Mouse (Mus musculus): ENCODE data around the gene Ddx21.

The Ddx21 gene

GRCm38 (mm10) chr10:62570126-62570871 is 31.8 kb downstream of the Ddx21 start:
- no peak for DNase-seq (ENCODE audit: low read depth, low spot score)

GRCm38 (mm10) chr10:62568861-62569260 is 33.2 kb downstream of the Ddx21 start:
- DNase-seq (ENCODE audit: low read depth, low spot score): no peak

GRCm38 (mm10) chr10:62557736-62558135 is 44.3 kb downstream of the Ddx21 start:
- DNase-seq (ENCODE audit: low read depth, low spot score): no peak

- DNase-seq (ENCODE audit: low read depth, low spot score): no peak
Observed at GRCm38 (mm10) chr10:62556558-62556901, 45.6 kb downstream of the Ddx21 start.

GRCm38 (mm10) chr10:62555705-62556557 is 46.1 kb downstream of the Ddx21 start:
- DNase-seq (ENCODE audit: low read depth, low spot score): no peak

GRCm38 (mm10) chr10:62553611-62554091 is 48.4 kb downstream of the Ddx21 start:
- no peak for DNase-seq (ENCODE audit: low read depth, low spot score)

GRCm38 (mm10) chr10:62550787-62551300 is 51.2 kb downstream of the Ddx21 start:
- no peak for DNase-seq (ENCODE audit: low read depth, low spot score)

- peak; percentile 53 for DNase-seq (ENCODE audit: low read depth, low spot score)
Observed at GRCm38 (mm10) chr10:62549523-62550166, 52.4 kb downstream of the Ddx21 start.

GRCm38 (mm10) chr10:62546441-62546840 is 55.6 kb downstream of the Ddx21 start:
- DNase-seq (ENCODE audit: low read depth, low spot score): no peak

GRCm38 (mm10) chr10:62545759-62546158 is 56.3 kb downstream of the Ddx21 start:
- DNase-seq (ENCODE audit: low read depth, low spot score): no peak

- DNase-seq (ENCODE audit: low read depth, low spot score): no peak
Observed at GRCm38 (mm10) chr10:62544316-62544715, 57.8 kb downstream of the Ddx21 start.

- no peak for DNase-seq (ENCODE audit: low read depth, low spot score)
Observed at GRCm38 (mm10) chr10:62543399-62543808, 58.7 kb downstream of the Ddx21 start.

GRCm38 (mm10) chr10:62542928-62543327 is 59.2 kb downstream of the Ddx21 start:
- no peak for DNase-seq (ENCODE audit: low read depth, low spot score)

GRCm38 (mm10) chr10:62542507-62542906 is 59.6 kb downstream of the Ddx21 start:
- no peak for DNase-seq (ENCODE audit: low read depth, low spot score)

- DNase-seq (ENCODE audit: low read depth, low spot score): no peak
Observed at GRCm38 (mm10) chr10:62541499-62541898, 60.6 kb downstream of the Ddx21 start.

GRCm38 (mm10) chr10:62540800-62541199 is 61.3 kb downstream of the Ddx21 start:
- DNase-seq (ENCODE audit: low read depth, low spot score): no peak

GRCm38 (mm10) chr10:62534509-62534908 is 67.6 kb downstream of the Ddx21 start:
- DNase-seq (ENCODE audit: low read depth, low spot score): no peak

- DNase-seq (ENCODE audit: low read depth, low spot score): no peak
Observed at GRCm38 (mm10) chr10:62532832-62533231, 69.2 kb downstream of the Ddx21 start.

Data from embryo, embryonic 11.5 days (tissue).